Mouse (Mus musculus) MN1 (cell line): ENCODE measurements around the gene Calm3.

Experiments
- DNase-seq: peaks from one replicate; pipeline ENCODE4 v3.0.0-alpha.2; 2016; ENCODE audit warnings: low spot score

Gene Calm3

GRCm38 (mm10) chr7:16890536-16890935, 33.4 kb downstream of the Calm3 start:
- no peak for DNase-seq

- DNase-seq: no peak
Measured at GRCm38 (mm10) chr7:16885905-16886304, 38.0 kb downstream of the Calm3 start.

DNA sequence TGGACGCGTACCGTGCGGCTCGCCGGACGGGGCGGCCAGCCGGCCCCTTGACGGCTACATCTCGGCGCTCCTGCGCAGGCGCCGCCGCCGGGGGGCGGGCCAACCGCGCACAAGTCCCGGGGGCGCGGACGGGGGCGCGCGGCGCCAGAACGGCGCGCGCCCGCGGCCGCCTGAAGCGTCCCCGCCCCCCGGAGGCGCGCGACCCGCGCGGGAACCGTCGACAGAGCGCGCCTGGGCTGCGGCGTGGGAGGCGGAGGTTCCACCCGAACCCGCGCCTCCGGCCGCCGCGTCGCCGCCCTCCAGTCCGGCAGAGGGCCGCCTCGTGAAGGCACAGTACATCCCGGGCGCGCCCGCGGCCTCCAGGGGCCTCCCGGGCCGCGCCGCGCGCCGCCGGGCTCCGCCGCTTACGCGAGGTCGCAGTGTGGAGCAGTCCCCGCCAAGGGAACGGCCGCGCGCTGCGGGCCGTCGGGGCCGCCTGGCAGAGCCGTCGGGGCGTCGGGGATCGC, 38.6 kb downstream of the Calm3 start:
- DNase-seq: no peak

DNA sequence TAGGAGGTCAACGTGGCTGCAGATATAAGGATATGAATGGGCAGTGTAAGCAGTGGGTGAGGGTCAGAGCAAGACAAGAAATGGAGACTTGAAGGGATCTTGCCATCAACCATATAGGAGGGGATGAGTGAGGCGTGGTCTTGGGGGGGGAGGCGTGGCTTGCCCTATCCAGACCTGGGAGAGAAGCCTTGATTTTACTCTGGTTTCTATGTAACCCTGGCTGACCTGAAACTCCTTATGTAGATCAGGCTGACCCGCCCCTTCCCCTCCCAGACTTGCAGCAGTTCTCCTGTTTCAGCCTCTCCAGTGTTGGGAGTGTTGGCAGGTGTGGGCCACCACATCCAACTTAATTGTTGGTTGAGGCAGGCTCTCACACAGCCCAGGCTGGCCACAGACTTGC, 39.6 kb downstream of the Calm3 start:
- DNase-seq: no peak

DNA sequence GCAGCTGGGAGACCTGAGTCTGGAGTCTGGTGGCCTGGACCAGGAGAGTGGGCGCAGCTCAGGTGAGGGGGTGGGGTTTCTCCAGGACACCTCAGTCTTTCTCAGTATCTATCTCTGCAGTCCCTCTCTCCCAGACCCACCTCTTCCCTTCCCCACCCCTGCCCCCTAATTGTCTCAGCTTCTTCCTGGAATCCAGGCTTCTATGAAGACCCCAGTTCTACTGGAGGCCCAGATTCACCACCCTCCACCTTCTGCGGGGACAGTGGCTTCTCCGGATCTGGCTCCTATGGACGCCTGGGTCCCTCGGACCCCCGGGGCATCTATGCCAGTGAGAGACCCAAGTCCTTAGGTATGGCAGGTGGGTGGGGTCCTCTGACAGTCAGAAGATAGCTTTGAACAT, 40.8 kb downstream of the Calm3 start:
- no peak for DNase-seq

DNA sequence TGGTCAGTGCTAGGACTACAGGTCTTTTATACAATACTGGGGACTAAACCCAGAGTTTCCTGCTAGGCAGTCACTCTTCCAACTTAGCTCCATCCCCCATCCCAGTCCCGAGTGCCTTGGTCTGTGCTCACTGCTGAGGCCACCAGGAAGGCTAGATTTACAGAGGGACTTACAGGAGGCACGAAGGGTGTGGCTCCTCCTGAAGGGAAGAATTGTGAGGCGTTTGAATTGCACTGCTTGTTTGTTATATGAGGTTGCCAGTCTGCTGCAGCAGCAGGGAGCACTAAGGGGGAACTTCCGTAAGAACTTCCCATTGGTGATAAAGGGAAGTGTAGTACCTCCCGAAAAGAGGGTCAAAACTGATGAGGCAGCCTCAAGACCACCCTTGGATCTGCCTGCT, 43.3 kb downstream of the Calm3 start:
- no peak for DNase-seq

DNA sequence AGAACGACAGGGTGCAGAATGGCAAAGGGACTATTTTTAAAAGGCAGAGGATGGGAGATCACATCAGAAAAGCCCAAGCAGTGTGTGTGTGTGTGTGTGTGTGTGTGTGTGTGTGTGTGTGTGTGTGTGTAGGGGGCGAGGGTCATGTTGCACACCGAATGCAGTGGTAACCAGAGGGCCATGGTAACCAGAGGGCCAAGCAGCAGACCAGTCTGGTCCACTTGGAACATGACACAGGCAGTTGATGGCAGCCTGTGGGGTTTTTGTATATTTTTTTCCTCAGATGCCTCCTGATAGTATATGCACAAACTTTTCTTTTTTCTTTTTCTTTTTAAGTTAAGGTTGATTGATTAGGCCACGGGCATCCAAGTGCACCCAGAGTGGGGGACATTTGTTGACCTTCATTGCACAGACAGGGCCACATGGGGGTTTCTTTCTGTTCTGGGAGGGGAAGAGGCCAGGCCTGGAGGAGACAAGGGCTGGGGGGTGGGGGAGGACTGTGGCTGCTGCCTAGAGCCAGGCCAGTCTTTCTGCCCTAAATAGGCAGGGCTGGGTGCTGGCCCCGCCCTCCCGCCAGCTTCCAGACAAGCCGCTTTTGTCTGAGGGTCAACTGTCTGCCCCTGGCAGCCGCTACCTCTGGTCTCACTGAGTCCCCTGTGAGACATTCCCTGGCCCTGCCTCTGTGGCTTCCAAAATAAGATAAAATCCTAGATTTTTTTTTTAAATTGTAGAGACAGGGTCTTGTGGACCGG, 43.9 kb downstream of the Calm3 start:
- DNase-seq: no peak

GRCm38 (mm10) chr7:16877717-16878116, 46.2 kb downstream of the Calm3 start:
- DNase-seq: no peak

DNA sequence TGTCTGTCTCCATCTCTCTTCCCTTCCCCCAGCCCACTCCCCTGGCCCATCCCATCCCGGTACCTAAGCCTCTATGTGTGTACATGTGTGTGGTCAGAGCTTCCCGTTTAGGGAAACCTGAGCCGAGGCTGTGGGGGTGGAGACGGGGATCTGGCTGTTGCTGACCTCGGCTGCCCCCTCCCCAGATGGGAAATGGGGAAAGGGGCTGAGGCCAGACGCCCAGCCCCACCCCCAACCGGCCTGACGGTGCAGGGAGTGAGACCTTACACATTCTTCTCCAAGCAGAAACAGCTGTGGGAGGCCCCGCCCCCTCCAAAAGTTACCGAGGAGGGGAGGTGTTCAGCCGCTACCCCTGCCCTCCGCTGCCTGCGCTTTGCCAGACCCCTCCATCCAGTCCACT, 47.3 kb downstream of the Calm3 start:
- DNase-seq: no peak

DNA sequence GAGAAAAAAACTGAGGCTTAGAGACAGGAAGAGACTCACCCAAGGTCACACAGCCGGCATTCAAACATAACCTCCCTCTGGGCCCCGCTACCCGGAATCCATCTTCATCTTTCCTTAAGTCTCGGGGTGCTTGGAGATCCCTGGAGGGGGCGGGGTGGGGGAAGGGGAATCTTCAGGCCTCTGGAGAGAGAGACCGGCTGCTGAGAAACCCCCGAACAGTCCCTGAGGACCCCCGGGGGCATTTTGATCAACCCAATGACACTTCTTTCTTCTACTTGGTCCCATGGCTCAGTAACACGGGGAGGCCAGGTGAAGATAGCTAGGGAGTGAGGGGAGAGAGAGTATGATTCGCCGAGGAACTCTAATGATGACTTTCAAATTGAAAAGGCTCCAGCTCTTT, 47.9 kb downstream of the Calm3 start:
- DNase-seq: no peak

DNA sequence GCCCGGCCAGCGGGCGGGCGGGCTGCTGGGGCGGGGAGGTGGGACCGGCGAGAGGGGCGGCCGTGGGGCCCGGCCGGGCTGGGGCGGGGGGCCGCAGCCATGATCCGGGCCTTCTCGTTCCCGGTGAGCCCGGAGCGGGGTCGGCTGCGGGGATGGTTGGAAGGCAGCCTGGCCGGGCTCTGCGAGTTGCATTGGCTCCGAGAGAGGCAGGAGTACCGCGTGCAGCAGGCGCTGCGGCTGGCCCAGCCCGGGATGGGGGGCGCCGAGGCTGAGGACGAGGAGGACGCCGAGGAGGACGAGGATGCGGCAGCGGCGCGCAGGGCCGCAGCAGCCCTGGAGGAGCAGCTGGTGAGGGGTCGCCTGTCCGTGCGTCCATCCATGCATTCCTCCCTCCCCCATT, 48.6 kb downstream of the Calm3 start:
- DNase-seq: no peak

GRCm38 (mm10) chr7:16875310-16875325, 48.8 kb downstream of the Calm3 start, which contains the start of gene Dact3:
Dact3 (plus strand) TSS chr7:16875317.
- DNase-seq: no peak

GRCm38 (mm10) chr7:16874756-16875309, 49.1 kb downstream of the Calm3 start:
- DNase-seq: peak; percentile 99

DNA sequence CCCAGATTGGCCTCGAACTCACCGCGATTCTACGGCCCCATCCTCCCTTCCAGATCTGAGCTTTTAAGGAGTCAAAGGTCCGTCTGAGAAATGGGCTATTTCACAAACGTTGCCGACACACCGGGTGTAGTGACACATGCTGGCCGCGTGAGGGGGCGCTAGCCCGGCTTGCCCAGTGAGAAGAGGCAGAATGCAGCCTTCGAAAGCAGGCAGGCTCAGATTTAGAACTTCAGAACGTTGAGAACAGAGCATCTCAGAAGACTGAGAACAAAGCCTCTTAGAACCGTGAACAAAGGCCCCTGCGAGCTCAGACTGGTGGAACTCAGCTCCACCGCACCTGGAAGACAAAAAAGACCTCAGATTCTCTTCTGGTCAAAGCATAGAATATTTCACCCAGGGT, 49.7 kb downstream of the Calm3 start:
- peak; percentile 81 for DNase-seq

DNA sequence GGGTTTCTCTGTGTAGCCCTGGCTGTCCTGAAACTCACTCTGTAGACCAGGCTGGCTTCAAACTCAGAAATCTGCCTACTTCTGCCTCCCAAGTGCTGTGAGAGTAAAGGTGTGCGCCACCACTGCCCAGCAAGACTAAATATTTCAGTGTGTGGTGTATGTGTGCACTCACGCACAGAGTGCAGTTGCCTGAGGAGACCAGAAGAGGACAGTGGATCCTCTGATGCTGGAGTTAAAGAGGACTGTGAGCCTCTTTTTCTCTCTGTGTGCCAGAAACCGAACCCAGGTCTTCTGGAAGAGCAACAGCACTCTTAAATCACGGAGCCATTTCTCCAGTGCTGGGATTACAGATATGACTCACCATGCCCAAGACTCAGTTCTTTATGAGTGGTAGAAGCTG, 50.5 kb downstream of the Calm3 start:
- DNase-seq: no peak

DNA sequence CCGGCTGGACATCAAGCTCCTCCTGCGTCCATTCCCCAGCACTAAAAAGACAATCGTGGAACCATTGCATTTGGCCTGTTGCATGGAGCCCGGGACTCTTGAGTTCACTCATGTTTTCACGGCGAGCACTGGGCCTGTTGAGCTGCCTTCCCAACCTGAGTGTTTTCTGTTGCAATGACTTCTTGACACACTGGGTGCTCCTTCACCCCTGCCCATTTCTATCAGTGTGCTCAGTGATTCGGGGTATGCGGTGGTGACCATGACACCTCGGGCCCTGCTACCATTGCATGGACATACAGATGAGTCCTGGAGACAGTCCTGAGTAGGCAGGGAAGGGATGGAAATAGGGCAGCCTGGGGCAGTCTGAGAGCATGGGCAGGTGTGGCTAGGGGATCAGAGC, 51.4 kb downstream of the Calm3 start:
- DNase-seq: no peak

GRCm38 (mm10) chr7:16871600-16871999, 52.3 kb downstream of the Calm3 start:
- DNase-seq: no peak

GRCm38 (mm10) chr7:16869497-16869896, 54.4 kb downstream of the Calm3 start:
- DNase-seq: no peak

DNA sequence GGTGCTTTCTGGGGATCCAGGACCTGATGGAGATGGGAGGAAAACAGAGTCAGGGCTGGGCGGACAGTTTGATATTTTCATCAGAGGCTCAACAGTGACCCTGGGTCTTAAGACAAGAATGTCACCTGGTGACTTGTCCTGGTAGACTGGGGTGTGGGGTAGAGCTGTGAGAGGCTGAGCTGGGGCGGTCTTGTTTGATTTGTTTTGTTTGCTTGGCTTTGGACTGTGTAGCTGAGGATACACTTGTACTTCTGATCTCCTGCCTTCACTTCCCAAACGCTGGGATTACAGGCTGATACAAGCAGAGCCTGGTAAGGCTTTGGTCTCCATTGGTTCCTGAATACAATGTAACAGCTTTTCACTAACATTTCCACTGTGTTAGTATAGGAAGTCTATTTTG, 56.4 kb downstream of the Calm3 start:
- DNase-seq: no peak
